Mouse (Mus musculus): ENCODE measurements at regions not wholly inside any gene's neighbourhood (a gene's known extent, or its start where the extent isn't known, plus 50 kb on each side); places are given as distances from the start of the nearest gene placed in this dataset.

GRCm38 (mm10) chrX:99415701-99416100 is 55.4 kb downstream of the Pja1 start:
- Histone ChIP-seq H3K9ac (ENCODE audit: low read length) (no peak overlapping the region), H3K4me3 (ENCODE audit: low read depth, low read length) (no peak overlapping the region), H3K4me1 (replicated peaks; ENCODE audit: control insufficient read depth, insufficient read depth) (no peaks in the 10 kb centered on the region), H3K4me2 (replicated peaks; ENCODE audit: low read depth) (no peak overlapping the region), H3K27me3 (ENCODE audit: control insufficient read depth, insufficient read depth, low read length) (no peaks in the 10 kb centered on the region), H3K36me3 (ENCODE audit: control insufficient read depth, insufficient read depth, low read length) (no peaks in the 10 kb centered on the region), H3K9me3 (ENCODE audit: control insufficient read depth, low read length) (no peaks in the 10 kb centered on the region), H3K27ac (replicated peaks) (no peak overlapping the region)
- TF ChIP-seq CTCF (IDR thresholded peaks at IDR 0.05; ENCODE audit: low read depth) (no peak), EP300 (optimal IDR thresholded peaks at IDR 0.05) (no peak)
- DNase-seq (ENCODE audit: low spot score) (no peak), ATAC-seq (ENCODE audit: low FRiP score, low TSS enrichment) (no peak)
- WGBS = 41% methylated on average over 5 of the region's 5 CpGs

GRCm38 (mm10) chrX:99410942-99411341 is 60.1 kb downstream of the Pja1 start:
- H3K36me3 ChIP-seq (ENCODE audit: control insufficient read depth, insufficient read depth, low read length) = no peaks in the 10 kb centered on the region
- H3K27me3 ChIP-seq (ENCODE audit: control insufficient read depth, insufficient read depth, low read length) = no peaks in the 10 kb centered on the region
- H3K9ac ChIP-seq (ENCODE audit: low read length) = no peak overlapping the region
- ATAC-seq (ENCODE audit: low FRiP score, low TSS enrichment) (peak; percentile 63; the same call in 1 of the 2 replicates), DNase-seq (ENCODE audit: low spot score) (peak; percentile 18)
- no peaks in the 10 kb centered on the region for H3K4me1 ChIP-seq (replicated peaks; ENCODE audit: control insufficient read depth, insufficient read depth)
- H3K9me3 ChIP-seq (ENCODE audit: control insufficient read depth, low read length) = no peaks in the 10 kb centered on the region
- H3K4me3 ChIP-seq (ENCODE audit: low read depth, low read length) = no peak overlapping the region
- no peak overlapping the region for H3K27ac ChIP-seq (replicated peaks)
- no peak overlapping the region for H3K4me2 ChIP-seq (replicated peaks; ENCODE audit: low read depth)
- WGBS = 69% methylated on average over 3 of the region's 3 CpGs
- TF ChIP-seq CTCF (IDR thresholded peaks at IDR 0.05; ENCODE audit: low read depth) (no peak), EP300 (optimal IDR thresholded peaks at IDR 0.05) (no peak)

GRCm38 (mm10) chrX:99409858-99410257 is 61.2 kb downstream of the Pja1 start:
- no peaks in the 10 kb centered on the region for H3K27me3 ChIP-seq (ENCODE audit: control insufficient read depth, insufficient read depth, low read length)
- H3K4me2 ChIP-seq (replicated peaks; ENCODE audit: low read depth) = no peak overlapping the region
- H3K4me3 ChIP-seq (ENCODE audit: low read depth, low read length) = no peak overlapping the region
- no peak overlapping the region for H3K27ac ChIP-seq (replicated peaks)
- TF ChIP-seq CTCF (IDR thresholded peaks at IDR 0.05; ENCODE audit: low read depth) (no peak), EP300 (optimal IDR thresholded peaks at IDR 0.05) (no peak)
- no peaks in the 10 kb centered on the region for H3K9me3 ChIP-seq (ENCODE audit: control insufficient read depth, low read length)
- no peaks in the 10 kb centered on the region for H3K4me1 ChIP-seq (replicated peaks; ENCODE audit: control insufficient read depth, insufficient read depth)
- no peaks in the 10 kb centered on the region for H3K36me3 ChIP-seq (ENCODE audit: control insufficient read depth, insufficient read depth, low read length)
- 55% methylated on average over 9 of the region's 10 CpGs for WGBS
- no peak overlapping the region for H3K9ac ChIP-seq (ENCODE audit: low read length)
- DNase-seq (ENCODE audit: low spot score) (no peak), ATAC-seq (ENCODE audit: low FRiP score, low TSS enrichment) (no peak)

DNA sequence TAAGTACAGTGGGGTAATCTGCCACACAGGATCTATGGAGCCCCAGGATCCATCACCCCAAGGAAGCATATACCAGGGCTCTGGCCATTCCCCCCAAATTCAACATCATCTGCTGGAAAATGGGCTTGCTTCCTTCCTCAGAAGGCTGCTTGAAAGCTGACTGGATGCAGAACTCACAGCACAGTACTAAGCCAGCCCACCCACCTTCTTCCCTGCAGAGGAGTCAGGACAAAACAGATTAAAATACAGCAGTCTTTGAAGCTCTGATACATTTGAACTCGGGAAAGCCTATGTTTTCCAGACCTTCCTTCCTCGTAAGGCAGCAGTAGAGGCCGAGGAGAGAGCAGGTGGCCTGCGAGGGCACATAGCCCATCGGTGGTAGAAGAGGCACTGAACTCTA is 61.7 kb downstream of the Pja1 start:
- 76% methylated on average over 5 of the region's 5 CpGs for WGBS
- DNase-seq (ENCODE audit: low spot score) (no peak), ATAC-seq (ENCODE audit: low FRiP score, low TSS enrichment) (no peak)
- Histone ChIP-seq H3K4me2 (replicated peaks; ENCODE audit: low read depth) (no peak overlapping the region), H3K4me1 (replicated peaks; ENCODE audit: control insufficient read depth, insufficient read depth) (no peaks in the 10 kb centered on the region), H3K9me3 (ENCODE audit: control insufficient read depth, low read length) (no peaks in the 10 kb centered on the region), H3K36me3 (ENCODE audit: control insufficient read depth, insufficient read depth, low read length) (no peaks in the 10 kb centered on the region), H3K4me3 (ENCODE audit: low read depth, low read length) (no peak overlapping the region), H3K9ac (ENCODE audit: low read length) (no peak overlapping the region), H3K27me3 (ENCODE audit: control insufficient read depth, insufficient read depth, low read length) (no peaks in the 10 kb centered on the region), H3K27ac (replicated peaks) (no peak overlapping the region)
- no peak for TF ChIP-seq CTCF (IDR thresholded peaks at IDR 0.05; ENCODE audit: low read depth)
- no peak for TF ChIP-seq EP300 (optimal IDR thresholded peaks at IDR 0.05)

- 59% methylated on average over 6 of the region's 6 CpGs for WGBS
- ATAC-seq (ENCODE audit: low FRiP score, low TSS enrichment) = no peak
These were observed 62.3 kb downstream of the Pja1 start for GRCm38 (mm10) chrX:99408804-99409203.

DNA sequence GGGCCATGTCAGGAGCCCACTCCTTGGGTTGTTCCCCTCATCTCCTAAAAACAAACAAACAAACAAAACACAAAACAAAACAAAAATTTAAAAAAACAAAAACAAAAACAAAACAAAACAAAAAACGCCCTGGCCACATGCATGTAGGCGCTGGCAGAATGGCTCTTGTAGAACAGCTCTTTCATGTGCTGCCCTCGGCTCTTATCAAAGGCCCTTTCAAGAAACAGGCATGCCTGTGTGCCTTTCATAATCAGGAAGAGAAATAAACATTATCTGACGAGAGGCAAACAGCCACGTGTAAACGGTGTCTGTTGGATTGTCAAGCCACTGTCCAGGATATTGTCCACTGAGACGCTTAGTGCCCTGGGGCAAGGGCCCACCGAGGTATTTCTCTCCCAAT is 65.2 kb downstream of the Pja1 start:
- 62% methylated on average over 8 of the region's 8 CpGs for WGBS
- ATAC-seq (ENCODE audit: low FRiP score, low TSS enrichment) (no peak), DNase-seq (ENCODE audit: low spot score) (no peak)
- H3K9ac ChIP-seq (ENCODE audit: low read length) = no peak overlapping the region
- no peaks in the 10 kb centered on the region for H3K9me3 ChIP-seq (ENCODE audit: control insufficient read depth, low read length)
- H3K4me3 ChIP-seq (ENCODE audit: low read depth, low read length) = no peak overlapping the region
- no peak for TF ChIP-seq EP300 (optimal IDR thresholded peaks at IDR 0.05)
- H3K27me3 ChIP-seq (ENCODE audit: control insufficient read depth, insufficient read depth, low read length) = no peaks in the 10 kb centered on the region
- no peak overlapping the region for H3K27ac ChIP-seq (replicated peaks)
- no peak overlapping the region for H3K4me2 ChIP-seq (replicated peaks; ENCODE audit: low read depth)
- H3K4me1 ChIP-seq (replicated peaks; ENCODE audit: control insufficient read depth, insufficient read depth) = no peaks in the 10 kb centered on the region
- H3K36me3 ChIP-seq (ENCODE audit: control insufficient read depth, insufficient read depth, low read length) = no peaks in the 10 kb centered on the region

More at GRCm38 (mm10) chrX:99408804-99409203, 62.3 kb downstream of the Pja1 start:
- H3K9me3 ChIP-seq (ENCODE audit: control insufficient read depth, low read length) = no peaks in the 10 kb centered on the region
- no peaks in the 10 kb centered on the region for H3K4me1 ChIP-seq (replicated peaks; ENCODE audit: control insufficient read depth, insufficient read depth)
- no peaks in the 10 kb centered on the region for H3K36me3 ChIP-seq (ENCODE audit: control insufficient read depth, insufficient read depth, low read length)
- H3K27me3 ChIP-seq (ENCODE audit: control insufficient read depth, insufficient read depth, low read length) = no peaks in the 10 kb centered on the region
- no peak overlapping the region for H3K4me2 ChIP-seq (replicated peaks; ENCODE audit: low read depth)
- no peak for DNase-seq (ENCODE audit: low spot score)
- H3K9ac ChIP-seq (ENCODE audit: low read length) = no peak overlapping the region
- no peak overlapping the region for H3K4me3 ChIP-seq (ENCODE audit: low read depth, low read length)
- H3K27ac ChIP-seq (replicated peaks) = no peak overlapping the region
- no peak for TF ChIP-seq EP300 (optimal IDR thresholded peaks at IDR 0.05)
- no peak for TF ChIP-seq CTCF (IDR thresholded peaks at IDR 0.05; ENCODE audit: low read depth)
